Comparison of ENCODE assay signal across 13 mouse cellular contexts in the genomic region with DNA sequence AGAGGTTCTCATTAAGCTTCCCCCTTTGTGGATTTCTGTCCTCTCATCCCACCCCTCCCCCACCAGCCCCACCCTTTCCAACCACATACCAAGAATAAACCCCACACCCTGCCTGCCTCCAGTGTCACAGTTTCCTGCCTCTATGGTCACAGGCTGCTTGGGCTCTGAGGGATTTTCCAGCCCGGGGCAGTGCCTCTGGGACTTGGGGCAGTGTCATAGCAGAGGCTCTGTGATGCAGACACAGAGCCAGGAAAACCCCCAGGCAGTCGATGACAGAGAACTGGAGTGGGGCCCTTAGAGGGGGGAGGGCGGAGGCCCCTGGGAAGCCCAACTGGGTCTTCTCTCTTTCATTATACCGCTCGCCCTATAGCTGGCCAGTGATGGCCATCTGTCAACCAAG. TPM values are rescaled to one million over a fixed set of nuclear protein-coding genes. Genes with fewer than 3 reads are reported as not detected.
DNase-seq lines count a peak whose midpoint lies in the region; ATAC-seq and TF ChIP-seq lines count a peak whose summit lies in the region.
"Had no signal": no experiment of that assay in that cellular context is flagged by ENCODE, and none has a peak within 500 bp of the region (broad histone marks: within the 10 kb centered on the region; RNA-seq: fewer than 3 reads in every experiment).

No protein-coding gene starts in this region.

- H3K4me1 ChIP-seq in forebrain, embryonic 11.5 days (replicated peaks; ENCODE audit: control insufficient read depth, insufficient read depth, low read length): no peaks in the 10 kb centered on the region
- no peaks in the 10 kb centered on the region for H3K4me1 ChIP-seq in forebrain, embryonic 13.5 days
- H3K4me1 ChIP-seq in lung, postnatal 0 days (ENCODE audit: insufficient read depth, low read depth, low read length): no peaks in the 10 kb centered on the region
- H3K4me1 ChIP-seq: forebrain, embryonic 15.5 days had no signal

- no peak for TF ChIP-seq CTCF in lung, postnatal 0 days (IDR thresholded peaks at IDR 0.05)

- H3K27ac ChIP-seq in forebrain, embryonic 11.5 days (ENCODE audit: low read depth, low read length): no peak overlapping the region
- H3K27ac ChIP-seq in forebrain, embryonic 13.5 days: no peak overlapping the region
- H3K27ac ChIP-seq in lung, postnatal 0 days (ENCODE audit: low read length): no peak overlapping the region
- H3K27ac ChIP-seq: forebrain, embryonic 15.5 days; liver, embryonic 14.5 days had no signal

- H3K27me3 ChIP-seq in forebrain, embryonic 11.5 days (ENCODE audit: control insufficient read depth, insufficient read depth, low read length): no peaks in the 10 kb centered on the region
- H3K27me3 ChIP-seq in forebrain, embryonic 13.5 days: no peaks in the 10 kb centered on the region
- no peaks in the 10 kb centered on the region for H3K27me3 ChIP-seq in lung, postnatal 0 days (replicated peaks; ENCODE audit: insufficient read depth, low read length)
- H3K27me3 ChIP-seq in splenic B cell, adult 2 months (ENCODE audit: control insufficient read depth, insufficient read depth, low read length, poor library complexity, severe bottlenecking): no peaks in the 10 kb centered on the region
- H3K27me3 ChIP-seq: forebrain, embryonic 15.5 days had no signal

- H3K4me3 ChIP-seq in forebrain, embryonic 11.5 days (ENCODE audit: low read depth, low read length): no peak overlapping the region
- no peak overlapping the region for H3K4me3 ChIP-seq in forebrain, embryonic 13.5 days
- H3K4me3 ChIP-seq in lung, postnatal 0 days (ENCODE audit: low read depth, low read length): no peak overlapping the region
- H3K4me3 ChIP-seq: forebrain, embryonic 15.5 days had no signal

- ATAC-seq in forebrain, embryonic 11.5 days (replicated peaks; ENCODE audit: low FRiP score): 0 out of 2 replicates have a peak, but pooled peaks have one; percentile 21
- ATAC-seq in forebrain, embryonic 13.5 days: no peak
- peak; percentile 53; the same call in 1 of the 2 replicates for ATAC-seq in lung, postnatal 0 days
- peak; percentile 64 to 77 for ATAC-seq in hematopoietic stem cell, adult 5-6 weeks (replicated peaks in 1 of 2; ENCODE audit: insufficient read depth in 1 of 2, low FRiP score in 2 of 2, low TSS enrichment in 1 of 2, low read depth in 1 of 2, poor library complexity in 2 of 2, severe bottlenecking in 2 of 2)
- ATAC-seq in frontal cortex, adult (ENCODE audit: low TSS enrichment): no peak
- ATAC-seq: forebrain, embryonic 15.5 days had no signal

- no peak for TF ChIP-seq EP300 in lung, postnatal 0 days (IDR thresholded peaks at IDR 0.05)

- 77% methylated on average over 5 of the region's 5 CpGs for WGBS in forebrain, embryonic 11.5 days
- WGBS in forebrain, embryonic 13.5 days: 72% methylated on average over 5 of the region's 5 CpGs
- WGBS in lung, postnatal 0 days: 56% methylated on average over 5 of the region's 5 CpGs

- DNase-seq in forebrain, embryonic 11.5 days (ENCODE audit: low spot score): no peak
- no peak for DNase-seq in lung, postnatal 0 days (ENCODE audit: low spot score)
- DNase-seq in lung, postnatal 25 days (ENCODE audit: low spot score): no peak
- peak; percentile 61 for DNase-seq in splenic B cell, adult 2 months (ENCODE audit: low read depth, low spot score)
- DNase-seq in adrenal gland, adult (ENCODE audit: inconsistent age in 2 of 2, low spot score in 1 of 2): no peak
- DNase-seq: kidney, adult 18-20 months; midbrain, embryonic 14.5 days; thymus, postnatal 4 days had no signal

- H3K9me3 ChIP-seq in forebrain, embryonic 11.5 days (ENCODE audit: control insufficient read depth, low read length): no peaks in the 10 kb centered on the region
- no peaks in the 10 kb centered on the region for H3K9me3 ChIP-seq in forebrain, embryonic 13.5 days (replicated peaks)
- H3K9me3 ChIP-seq in lung, postnatal 0 days (ENCODE audit: low read length): no peaks in the 10 kb centered on the region
- H3K9me3 ChIP-seq: forebrain, embryonic 15.5 days had no signal

- H3K4me2 ChIP-seq in forebrain, embryonic 11.5 days (ENCODE audit: low read depth, low read length, severe bottlenecking): no peak overlapping the region
- no peak overlapping the region for H3K4me2 ChIP-seq in forebrain, embryonic 13.5 days
- no peak overlapping the region for H3K4me2 ChIP-seq in lung, postnatal 0 days (replicated peaks; ENCODE audit: low read depth, low read length)
- H3K4me2 ChIP-seq: forebrain, embryonic 15.5 days had no signal

- no peaks in the 10 kb centered on the region for H3K36me3 ChIP-seq in forebrain, embryonic 11.5 days (ENCODE audit: control insufficient read depth, insufficient read depth, low read length)
- H3K36me3 ChIP-seq in forebrain, embryonic 13.5 days (ENCODE audit: poor library complexity, severe bottlenecking): no peaks in the 10 kb centered on the region
- no peaks in the 10 kb centered on the region for H3K36me3 ChIP-seq in lung, postnatal 0 days (ENCODE audit: insufficient read depth, low read length)
- H3K36me3 ChIP-seq in splenic B cell, adult 2 months (ENCODE audit: control insufficient read depth, insufficient read depth, low read length, poor library complexity, severe bottlenecking): no peaks in the 10 kb centered on the region
- H3K36me3 ChIP-seq: forebrain, embryonic 15.5 days had no signal

- H3K9ac ChIP-seq in forebrain, embryonic 11.5 days (ENCODE audit: low read length): no peak overlapping the region
- H3K9ac ChIP-seq in forebrain, embryonic 13.5 days: no peak overlapping the region
- H3K9ac ChIP-seq in lung, postnatal 0 days (replicated peaks; ENCODE audit: low read depth): no peak overlapping the region
- H3K9ac ChIP-seq: forebrain, embryonic 15.5 days; liver, embryonic 14.5 days had no signal

RNA-seq across cellular contexts. Expression of a gene that starts 27.9 kb away (rescaled TPM):
- 5.7 and 6.9 TPM in 2 replicates for polyA plus RNA-seq in forebrain, embryonic 11.5 days (2014; fragmentation: Nextera tagmentation; extraction: Ambion mirVana)
- 6.8 and 8.1 TPM in 2 replicates for polyA plus RNA-seq in forebrain, embryonic 13.5 days (2015; fragmentation: Nextera tagmentation; extraction: Ambion mirVana)
- polyA plus RNA-seq in lung, postnatal 0 days (2015; fragmentation: Nextera tagmentation; extraction: Ambion mirVana): 14.9 and 27.1 TPM in 2 replicates
- 21.6 and 29.8 TPM in 2 replicates for total RNA-seq in hematopoietic stem cell, adult 5-6 weeks (2017)

Comparison
In these comparisons a context has a peak if more than half of its experiments do, and no peak if none do; other contexts are left out.
1. ATAC-seq: peak in forebrain, embryonic 11.5 days (single experiment), lung, postnatal 0 days (single experiment) and hematopoietic stem cell, adult 5-6 weeks (2 of 2); none in forebrain, embryonic 13.5 days (single experiment) and frontal cortex, adult (single experiment).